Mouse (Mus musculus): ENCODE results near the gene Gm15557. TPM values are rescaled to one million over a fixed set of nuclear protein-coding genes. Genes with fewer than 3 reads are reported as not detected.

The Gm15557 gene
- total RNA-seq, 2 experiments from 2014 or later: not detected

DNA sequence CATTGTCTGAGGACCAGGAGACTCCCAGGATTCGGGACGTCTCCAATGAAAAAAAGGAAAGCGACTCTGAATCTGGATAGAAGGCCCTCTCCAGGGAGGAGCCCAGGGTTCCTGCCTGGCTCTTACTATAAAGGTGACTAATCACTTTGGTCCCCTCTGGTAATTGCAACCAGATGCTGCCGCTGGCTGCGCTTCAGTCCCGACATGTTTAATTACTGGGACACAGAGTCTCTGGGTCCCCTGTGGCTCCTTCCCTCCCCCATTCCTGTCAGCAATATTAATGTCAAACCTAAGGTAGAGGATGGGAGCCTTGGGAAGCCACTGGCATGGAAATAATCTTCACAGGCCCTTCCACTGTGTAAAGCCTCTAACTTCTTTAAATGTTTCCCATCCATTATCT, 8.8 kb downstream of the Gm15557 start:
- DNase-seq (ENCODE audit: low spot score in 2 of 2): no peak

- peak in 1 of 2 experiments; percentile 84 for DNase-seq (ENCODE audit: low spot score in 2 of 2)
Observed at GRCm38 (mm10) chr2:155952006-155952405, 11.5 kb downstream of the Gm15557 start.

GRCm38 (mm10) chr2:155956134-155957059, 15.9 kb downstream of the Gm15557 start, which contains the start of gene Cep250:
Gene Cep250, plus strand, starts transcription at chr2:155956458.
- peak; percentile 84 to 92 for DNase-seq (ENCODE audit: low spot score in 2 of 2)

GRCm38 (mm10) chr2:155959981-155960380, 19.5 kb downstream of the Gm15557 start:
- DNase-seq (ENCODE audit: low spot score in 2 of 2): no peak

- DNase-seq (ENCODE audit: low spot score in 2 of 2): no peak
Observed at GRCm38 (mm10) chr2:155961862-155962261, 21.3 kb downstream of the Gm15557 start.

DNA sequence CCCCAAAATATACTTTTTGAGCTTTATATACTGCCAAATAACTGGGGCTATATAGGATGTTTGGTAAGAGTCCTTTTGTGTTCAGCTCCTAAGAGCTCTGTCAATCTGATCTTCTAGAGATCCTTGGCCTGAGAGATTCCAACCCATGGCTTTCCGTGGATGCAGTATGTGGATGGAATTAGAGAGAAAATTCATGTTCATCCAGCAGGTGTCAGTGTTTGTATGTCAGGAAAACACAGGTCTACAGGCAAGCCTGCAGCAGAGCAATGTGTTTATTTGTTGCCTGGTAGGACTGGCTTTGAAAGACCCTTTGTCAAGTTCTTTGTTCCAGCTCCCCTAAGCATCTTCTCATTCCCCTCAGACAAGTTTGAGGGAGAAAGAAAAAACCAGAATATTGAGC, 22.5 kb downstream of the Gm15557 start:
- peak in 1 of 2 experiments; percentile 76 for DNase-seq (ENCODE audit: low spot score in 2 of 2)

DNA sequence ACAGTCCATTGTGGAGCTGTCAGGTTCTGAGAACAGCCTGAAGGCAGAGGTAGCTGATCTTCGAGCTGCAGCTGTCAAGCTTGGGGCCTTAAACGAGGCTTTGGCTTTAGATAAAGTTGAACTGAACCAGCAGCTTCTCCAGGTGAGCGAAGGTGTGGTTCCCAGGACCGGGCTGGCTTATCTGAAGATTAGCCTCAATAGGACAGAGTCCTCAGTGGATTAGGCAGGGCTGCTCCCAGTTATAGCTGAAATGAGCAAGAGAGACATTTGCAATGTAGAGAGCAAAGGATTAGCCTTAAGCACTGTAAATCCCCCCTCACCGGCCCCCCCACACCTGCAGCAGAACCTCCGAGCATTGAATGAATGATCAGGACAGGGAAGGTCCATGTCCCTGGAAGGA, 32.8 kb downstream of the Gm15557 start:
- no peak for DNase-seq (ENCODE audit: low spot score in 2 of 2)

GRCm38 (mm10) chr2:155974087-155974731, 33.7 kb downstream of the Gm15557 start:
- DNase-seq (ENCODE audit: low spot score in 2 of 2): peak in 1 of 2 experiments; percentile 56

GRCm38 (mm10) chr2:155979328-155979991, 38.9 kb downstream of the Gm15557 start:
- no peak for DNase-seq (ENCODE audit: low spot score in 2 of 2)

DNA sequence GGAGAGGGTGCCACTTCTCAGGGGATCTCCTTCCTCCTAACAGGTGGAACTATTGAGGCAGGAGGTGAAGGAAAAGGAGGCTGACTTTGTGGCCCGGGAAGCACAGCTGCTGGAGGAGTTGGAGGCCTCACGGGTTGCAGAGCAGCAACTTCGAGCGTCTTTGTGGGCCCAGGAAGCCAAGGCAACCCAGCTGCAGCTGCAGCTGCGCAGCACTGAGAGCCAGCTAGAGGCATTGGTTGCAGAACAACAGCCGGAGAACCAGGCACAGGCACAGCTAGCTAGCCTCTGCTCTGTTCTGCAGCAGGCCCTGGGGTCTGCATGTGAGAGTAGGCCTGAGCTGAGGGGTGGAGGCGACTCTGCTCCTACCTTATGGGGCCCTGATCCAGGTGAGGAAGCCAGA, 45.2 kb downstream of the Gm15557 start:
- DNase-seq (ENCODE audit: low spot score in 2 of 2): no peak

GRCm38 (mm10) chr2:155987131-155987530, 46.6 kb downstream of the Gm15557 start:
- no peak for DNase-seq (ENCODE audit: low spot score in 2 of 2)

DNA sequence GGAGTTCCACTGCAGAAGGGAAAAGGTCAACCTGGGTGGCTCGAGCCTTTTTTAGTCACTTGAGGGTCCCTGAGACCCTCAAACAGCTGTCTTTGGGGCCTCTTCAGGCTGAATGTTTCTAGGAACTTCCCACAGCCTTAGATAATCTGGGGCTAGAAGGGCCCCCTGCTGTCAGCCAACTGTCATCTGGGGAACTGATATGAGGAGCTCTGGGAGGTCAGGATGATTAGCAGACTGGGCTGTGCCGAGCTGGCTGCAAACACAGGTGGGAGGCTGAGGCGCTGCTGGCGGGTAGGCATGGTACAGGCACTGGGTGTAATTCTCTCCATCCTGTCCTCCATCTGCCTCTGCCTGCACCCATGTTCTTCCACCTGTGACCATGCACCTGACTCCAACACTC, 48.6 kb downstream of the Gm15557 start:
- peak in 1 of 2 experiments; percentile 43 for DNase-seq (ENCODE audit: low spot score in 2 of 2)

DNA sequence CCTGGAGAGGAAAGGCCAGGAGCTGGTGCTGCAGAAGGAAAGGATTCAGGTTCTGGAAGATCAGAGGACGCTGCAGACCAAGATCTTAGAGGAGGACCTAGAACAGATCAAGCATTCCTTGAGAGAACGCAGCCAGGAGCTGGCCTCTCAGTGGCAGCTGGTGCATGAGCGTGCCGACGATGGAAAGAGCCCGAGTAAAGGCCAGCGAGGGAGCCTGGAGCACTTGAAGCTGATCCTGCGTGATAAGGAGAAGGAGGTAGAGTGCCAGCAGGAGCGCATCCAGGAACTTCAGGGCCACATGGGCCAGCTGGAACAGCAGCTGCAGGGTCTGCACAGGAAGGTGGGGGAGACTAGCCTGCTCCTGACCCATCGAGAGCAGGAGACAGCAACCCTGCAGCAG, 50.6 kb downstream of the Gm15557 start:
- DNase-seq (ENCODE audit: low spot score in 2 of 2): no peak

GRCm38 (mm10) chr2:155991863-155992321, 51.4 kb downstream of the Gm15557 start:
- DNase-seq (ENCODE audit: low spot score in 2 of 2): peak in 1 of 2 experiments; percentile 65

Other genes starting within 250 kb of the Gm15557 start
- gene Trpc4ap, start 248.3 kb upstream of the Gm15557 start, total RNA-seq (2021): 100 to 1,000 TPM; 163 to 168 TPM
- gene Edem2, start 211.3 kb upstream of the Gm15557 start, total RNA-seq (2021): 10 to 100 TPM; 23.3 to 24.4 TPM
- not detected for gene Gm17581, start 204.9 kb upstream of the Gm15557 start, total RNA-seq (2021)
- under 1 TPM; 0.89 to 0.92 TPM for gene Procr, start 189.6 kb upstream of the Gm15557 start, total RNA-seq (2021)
- gene Mmp24, start 165.4 kb upstream of the Gm15557 start, total RNA-seq (2021): 10 to 100 TPM; 39.2 to 39.9 TPM
- gene BC029722, start 121.3 kb upstream of the Gm15557 start, total RNA-seq (2021): 10 to 100 TPM; 57.3 to 64.4 TPM
- gene Eif6, start 113.8 kb upstream of the Gm15557 start, total RNA-seq (2021): 10 to 100 TPM; 66.9 to 70.9 TPM
- gene Fam83c, start 105.9 kb upstream of the Gm15557 start, total RNA-seq (2021): not detected
- 10 to 100 TPM; 83.7 to 84.9 TPM for gene Uqcc1, start 10.4 kb upstream of the Gm15557 start, total RNA-seq (2021)
- under 1 TPM; 0.12 to 0.13 TPM for gene Gdf5, start 4.6 kb downstream of the Gm15557 start, total RNA-seq (2021)
- 10 to 100 TPM; 18.8 to 21.7 TPM for gene Cep250, start 15.7 kb downstream of the Gm15557 start, total RNA-seq (2021)
- 1 to 10 TPM; 1.4 to 1.5 TPM for gene 6430550D23Rik, start 67.2 kb downstream of the Gm15557 start, total RNA-seq (2021)
- gene Ergic3, start 67.3 kb downstream of the Gm15557 start, total RNA-seq (2021): 100 to 1,000 TPM; 214 to 229 TPM
- not detected for gene Fer1l4, start 112.2 kb downstream of the Gm15557 start, total RNA-seq (2021)
- 1 to 10 TPM; 2.5 to 3.5 TPM for gene Spag4, start 124.4 kb downstream of the Gm15557 start, total RNA-seq (2021)
- gene Cpne1, start 171.2 kb downstream of the Gm15557 start, total RNA-seq (2021): 10 to 100 TPM; 23.1 to 32.0 TPM
- 10 to 100 TPM; 31.8 to 32.1 TPM for gene Rbm12, start 171.2 kb downstream of the Gm15557 start, total RNA-seq (2021)
- gene Gm28036, start 186.4 kb downstream of the Gm15557 start, total RNA-seq (2021): 10 to 100 TPM; 23.3 to 26.4 TPM
- gene Romo1, start 203.3 kb downstream of the Gm15557 start, total RNA-seq (2021): 100 to 1,000 TPM; 156 to 158 TPM
- 10 to 100 TPM; 43.6 to 44.3 TPM for gene Nfs1, start 203.5 kb downstream of the Gm15557 start, total RNA-seq (2021)
- 100 to 1,000 TPM; 309 to 321 TPM for gene Rbm39, start 239.5 kb downstream of the Gm15557 start, total RNA-seq (2021)